Mouse (Mus musculus): ENCODE measurements around the gene Mmel1.

DNA sequence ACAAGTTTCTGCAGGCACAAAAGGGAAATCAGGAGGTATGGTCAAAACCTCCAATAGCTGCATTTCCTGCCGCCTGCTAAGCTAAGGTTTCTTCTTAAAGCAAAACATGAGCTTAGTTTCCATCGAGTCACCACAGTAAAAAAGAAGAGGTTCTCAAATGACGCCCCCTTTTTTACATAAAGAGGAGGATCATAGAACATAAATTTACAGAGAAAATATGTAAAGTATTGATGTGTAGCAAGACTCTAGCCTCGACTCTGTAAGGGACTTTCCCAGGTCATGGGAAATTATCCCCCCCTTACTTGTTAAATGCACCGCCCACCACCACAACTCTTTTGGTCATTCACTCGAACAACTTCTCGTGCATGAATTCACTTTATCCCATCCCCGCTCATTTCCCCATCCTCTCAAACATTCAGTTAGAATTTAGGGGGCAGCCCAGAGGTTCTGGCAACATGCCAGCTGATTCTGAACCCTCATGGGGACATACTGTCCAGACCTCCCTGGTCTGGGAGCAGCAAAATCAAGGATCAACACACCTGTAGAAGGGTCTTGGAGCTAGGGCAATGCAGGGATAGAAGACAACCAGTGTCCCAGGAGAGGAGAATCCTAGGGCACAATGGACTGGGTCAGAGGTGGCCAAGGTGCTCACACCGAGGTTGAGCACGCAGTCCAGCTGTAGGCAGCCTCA, 73.4 kb downstream of the Mmel1 start:
- TF ChIP-seq CTCF (IDR thresholded peaks at IDR 0.05; ENCODE audit: low read depth) (no peak), EP300 (IDR thresholded peaks at IDR 0.05; ENCODE audit: low read depth) (no peak)
